Mouse (Mus musculus): ENCODE measurements at regions not wholly inside any gene's neighbourhood (a gene's known extent, or its start where the extent isn't known, plus 50 kb on each side); places are given as distances from the start of the nearest gene placed in this dataset.

DNA sequence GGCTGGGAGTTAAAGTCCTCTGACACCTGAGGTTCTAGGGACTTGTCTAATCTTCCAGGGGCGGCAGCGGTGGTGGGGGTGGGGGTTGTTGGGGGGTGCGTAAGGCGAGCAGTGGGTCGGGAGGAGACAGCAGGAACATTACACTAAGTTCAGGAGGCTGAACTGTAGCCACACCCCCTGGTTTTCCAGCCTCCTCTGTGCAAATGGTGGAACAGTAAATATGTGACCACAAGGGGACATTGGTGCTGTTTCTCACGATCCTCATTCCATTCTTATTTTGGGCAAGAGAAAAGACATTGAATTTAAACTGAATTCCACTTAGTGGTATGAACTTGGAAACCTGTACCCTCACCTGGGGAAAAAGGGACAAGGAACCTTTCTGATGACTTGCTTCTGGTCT, 237.6 kb upstream of the Eef2kmt start:
- TF ChIP-seq POLR2A (IDR thresholded peaks at IDR 0.05; ENCODE audit: insufficient read depth, low read depth, low read length), result no peak
- no peak for TF ChIP-seq CTCF (IDR thresholded peaks at IDR 0.05; ENCODE audit: insufficient read depth, low read depth, low read length)
